Mouse (Mus musculus) bone marrow macrophage, adult 2 months (primary cell): ENCODE measurements around the gene Smad1.

Experiments used
- CTCF ChIP-seq: IDR thresholded peaks from 2 replicates; pipeline ENCODE4 v1.5.1; 2012; ENCODE audit warnings: low read depth, mild to moderate bottlenecking, low read length, moderate library complexity
- POLR2A ChIP-seq: IDR thresholded peaks from 2 replicates; pipeline ENCODE4 v1.6.1; 2012; ENCODE audit warnings: mild to moderate bottlenecking, low read depth, low read length, borderline replicate concordance

DNA sequence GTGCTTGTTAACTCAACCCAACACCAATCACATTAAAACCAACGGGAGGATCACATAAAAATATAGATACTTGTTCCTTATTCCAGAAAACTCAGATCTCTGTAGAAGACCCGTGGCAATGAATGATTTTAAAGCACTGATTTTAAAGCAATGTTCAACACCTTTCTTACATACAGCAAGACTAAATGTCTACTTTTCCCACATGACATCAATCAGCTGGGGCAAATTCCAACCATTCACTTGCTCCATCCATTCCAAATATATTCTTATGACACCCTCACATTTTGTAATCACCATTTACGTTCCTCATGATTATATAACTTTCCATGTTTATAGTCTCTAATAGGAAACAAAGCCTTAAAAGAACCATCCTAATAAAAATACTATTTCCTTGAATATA lies 105.5 kb downstream of the Smad1 start:
- no peak for TF ChIP-seq CTCF
- no peak for TF ChIP-seq POLR2A
